In the genomic region with DNA sequence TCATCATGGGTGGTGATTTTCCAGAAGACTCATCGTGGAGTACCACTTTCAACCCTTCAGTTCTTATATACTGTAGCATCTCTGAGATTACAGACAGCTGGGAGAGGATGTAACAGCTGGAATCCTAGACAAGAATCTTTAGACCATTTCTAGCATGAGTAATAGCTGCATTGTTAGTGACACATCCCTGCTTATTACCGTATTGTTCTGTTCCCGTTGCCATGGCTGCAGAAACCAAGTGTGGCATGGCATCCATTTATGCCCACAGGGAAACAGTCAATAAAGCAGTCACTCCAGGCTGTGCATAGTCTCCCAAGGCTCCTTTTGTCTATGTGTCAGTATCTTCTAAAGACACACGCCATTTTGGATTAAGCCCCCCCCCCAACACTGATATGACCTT, we compare ENCODE assay signal across 13 mouse cellular contexts.
DNase-seq lines count a peak whose midpoint lies in the region; ATAC-seq and TF ChIP-seq lines count a peak whose summit lies in the region.
"Had no signal": no experiment of that assay in that cellular context is flagged by ENCODE, and none has a peak within 500 bp of the region (broad histone marks: within the 10 kb centered on the region; RNA-seq: fewer than 3 reads in every experiment).

No protein-coding gene starts in this region.

- no peaks in the 10 kb centered on the region for H3K27me3 ChIP-seq in C2C12 (ENCODE audit: control insufficient read depth, insufficient read depth, insufficient read length)
- no peaks in the 10 kb centered on the region for H3K27me3 ChIP-seq in forebrain, postnatal 0 days (ENCODE audit: insufficient read depth, low read length)
- H3K27me3 ChIP-seq in midbrain, embryonic 12.5 days = no peaks in the 10 kb centered on the region
- H3K27me3 ChIP-seq: embryonic facial prominence, embryonic 12.5 days had no signal

- H3K79me3 ChIP-seq in C2C12 (ENCODE audit: low read depth) = no peaks in the 10 kb centered on the region

- ATAC-seq in forebrain, postnatal 0 days = peak; percentile 92
- ATAC-seq in midbrain, embryonic 12.5 days (ENCODE audit: low FRiP score, low read depth) = peak; percentile 84
- ATAC-seq: lung, postnatal 0 days had no signal

- H3K4me1 ChIP-seq in forebrain, postnatal 0 days (ENCODE audit: insufficient read depth) = no peaks in the 10 kb centered on the region
- peaks cover 5% of the 10 kb centered on the region for H3K4me1 ChIP-seq in midbrain, embryonic 12.5 days
- H3K4me1 ChIP-seq: embryonic facial prominence, embryonic 12.5 days; heart, embryonic 10.5 days had no signal

- 13% methylated on average over 4 of the region's 4 CpGs for WGBS in forebrain, postnatal 0 days
- whole genome bisulfite sequencing in midbrain, embryonic 12.5 days = 26% methylated on average over 4 of the region's 4 CpGs

- no peaks in the 10 kb centered on the region for H3K79me2 ChIP-seq in C2C12 (ENCODE audit: control insufficient read depth, insufficient read depth)

- H3K9me3 ChIP-seq in forebrain, postnatal 0 days (ENCODE audit: low read length) = no peaks in the 10 kb centered on the region
- H3K9me3 ChIP-seq in midbrain, embryonic 12.5 days = no peaks in the 10 kb centered on the region
- H3K9me3 ChIP-seq: embryonic facial prominence, embryonic 12.5 days; heart, embryonic 10.5 days had no signal

- H3ac ChIP-seq in C2C12 (ENCODE audit: control insufficient read depth, insufficient read length, low read depth) = no peak overlapping the region

- DNase-seq in embryo, embryonic 11.5 days (ENCODE audit: low read depth, low spot score) = peak; percentile 4
- peak; percentile 42 for DNase-seq in forebrain, postnatal 0 days
- DNase-seq in layer of hippocampus, postnatal 10 days (ENCODE audit: low spot score in 2 of 2) = no peak
- DNase-seq in right cerebral cortex, adult 2 months (ENCODE audit: low spot score in 2 of 2) = no peak
- no peak for DNase-seq in kidney, postnatal 14 days
- DNase-seq in cerebellum, adult 11-12 months = no peak
- DNase-seq: adrenal gland, adult 8-10 months; right cerebral cortex, adult 18-20 months had no signal

- no peaks in the 10 kb centered on the region for H3K36me3 ChIP-seq in C2C12 (ENCODE audit: control insufficient read depth, insufficient read depth)
- no peaks in the 10 kb centered on the region for H3K36me3 ChIP-seq in forebrain, postnatal 0 days (ENCODE audit: insufficient read depth)
- no peaks in the 10 kb centered on the region for H3K36me3 ChIP-seq in midbrain, embryonic 12.5 days
- H3K36me3 ChIP-seq: embryonic facial prominence, embryonic 12.5 days; heart, embryonic 10.5 days had no signal

- H3K4me2 ChIP-seq in forebrain, postnatal 0 days (ENCODE audit: low read depth) = no peak overlapping the region
- no peak overlapping the region for H3K4me2 ChIP-seq in midbrain, embryonic 12.5 days (replicated peaks)
- H3K4me2 ChIP-seq: embryonic facial prominence, embryonic 12.5 days had no signal

- H3K27ac ChIP-seq in forebrain, postnatal 0 days (ENCODE audit: low read depth, low read length) = no peak overlapping the region
- no peak overlapping the region for H3K27ac ChIP-seq in midbrain, embryonic 12.5 days (replicated peaks)
- H3K27ac ChIP-seq: embryonic facial prominence, embryonic 12.5 days; heart, embryonic 10.5 days had no signal

- no peak for TF ChIP-seq CTCF in C2C12 (IDR thresholded peaks at IDR 0.05; ENCODE audit: control insufficient read depth, insufficient read depth, insufficient read length)
- TF ChIP-seq CTCF in forebrain, postnatal 0 days (IDR thresholded peaks at IDR 0.05; ENCODE audit: low read depth) = no peak

- no peak overlapping the region for H3K9ac ChIP-seq in forebrain, postnatal 0 days
- no peak overlapping the region for H3K9ac ChIP-seq in midbrain, embryonic 12.5 days (replicated peaks)
- H3K9ac ChIP-seq: embryonic facial prominence, embryonic 12.5 days had no signal

- H3K4me3 ChIP-seq in C2C12 (ENCODE audit: insufficient read depth, poor library complexity, severe bottlenecking) = no peak overlapping the region
- no peak overlapping the region for H3K4me3 ChIP-seq in forebrain, postnatal 0 days (ENCODE audit: low read depth, low read length)
- H3K4me3 ChIP-seq in midbrain, embryonic 12.5 days = no peak overlapping the region
- H3K4me3 ChIP-seq: embryonic facial prominence, embryonic 12.5 days; heart, embryonic 10.5 days had no signal

TF ChIP-seq in C2C12, 6 proteins besides CTCF, POLR2A, EP300 and RAD21:
- no peak for TF ChIP-seq MAX (IDR thresholded peaks at IDR 0.05)
- TF ChIP-seq MYOD1 (IDR thresholded peaks at IDR 0.05; ENCODE audit: control insufficient read depth, insufficient read length, low read depth) = peak; percentile 91

Comparison
In these comparisons a context has a peak if more than half of its experiments do, and no peak if none do; other contexts are left out.
1. DNase-seq: peak in embryo, embryonic 11.5 days (single experiment) and forebrain, postnatal 0 days (single experiment); none in layer of hippocampus, postnatal 10 days (0 of 2), right cerebral cortex, adult 2 months (0 of 2), kidney, postnatal 14 days (single experiment) and cerebellum, adult 11-12 months (single experiment).